Mouse (Mus musculus) cerebellum, adult 2 months (tissue): ENCODE results near the gene Lingo1. TPM values are rescaled to one million over a fixed set of nuclear protein-coding genes. Genes with fewer than 3 reads are reported as not detected.

Experiments used
- DNase-seq, 2 experiments: peaks; one replicate each; pipeline ENCODE4 v3.0.0; 2021
- H3K27ac ChIP-seq: fragments of 200-500 bp; 2 replicates; pipeline ENCODE4 v1.5.1; 2012; ENCODE audit warnings: low read length, control low read depth, inconsistent platforms; ENCODE audit not compliant: insufficient read depth
- H3K27me3 ChIP-seq: fragments of 200-500 bp; 2 replicates; pipeline ENCODE4 v1.6.1; 2012; ENCODE audit warnings: inconsistent platforms, mild to moderate bottlenecking, low read length, moderate library complexity; ENCODE audit not compliant: control insufficient read depth, insufficient read depth
- H3K4me1 ChIP-seq: fragments of 200-500 bp; 2 replicates; pipeline ENCODE4 v1.6.1; 2011; ENCODE audit warnings: low read length; ENCODE audit not compliant: control insufficient read depth, insufficient read depth
- H3K4me3 ChIP-seq: fragments of 200-500 bp; replicated peaks from 2 replicates; pipeline ENCODE3; 2011; ENCODE audit warnings: mild to moderate bottlenecking, low read depth, low read length, control low read depth; ENCODE audit not compliant: insufficient read depth
- CTCF ChIP-seq: fragments of 200-500 bp; IDR thresholded peaks from 2 replicates; pipeline ENCODE4 v1.5.1; 2011; ENCODE audit warnings: low read depth, mild to moderate bottlenecking, control low read depth, low read length, moderate library complexity, borderline replicate concordance; ENCODE audit not compliant: insufficient read depth
- POLR2A ChIP-seq: fragments of 200-500 bp; IDR thresholded peaks from 2 replicates; pipeline ENCODE4 v1.6.1; 2011; ENCODE audit warnings: low read length, control low read depth, borderline replicate concordance; ENCODE audit not compliant: insufficient read depth
- WGBS: fragments of 180-500 bp; shearing (Covaris S2); methylation state at CpG from one replicate; pipeline ENCODE4 v1.1.7; 2018; 5-methylcytosine and 5-hydroxymethylcytosine counted together
- polyA plus RNA-seq: library from polyadenylated mRNA; depleted of rRNA; stranded (reverse); fragments of >200 nt; gene quantifications from 2 replicates; pipeline ENCODE4 v1.2.3, GENCODE M21; 2012

Gene Lingo1
- polyA plus RNA-seq, 1 experiment = 88.3 TPM

- 66% methylated on average over 6 of the region's 6 CpGs for WGBS
- Histone ChIP-seq H3K4me3 (no peak overlapping the region), H3K27ac (no peak overlapping the region), H3K27me3 (no peaks in the 10 kb centered on the region), H3K4me1 (peaks cover 37% of the 10 kb centered on the region)
- DNase-seq = peak; percentile 60 to 63
- no peak for TF ChIP-seq POLR2A
- TF ChIP-seq CTCF = peak; percentile 85
Observed at GRCm38 (mm10) chr9:56774231-56774630, 22.0 kb downstream of the Lingo1 start.

- WGBS = 72% methylated on average over 7 of the region's 7 CpGs
- H3K4me3 ChIP-seq = no peak overlapping the region
- H3K27me3 ChIP-seq = no peaks in the 10 kb centered on the region
- H3K4me1 ChIP-seq = peaks cover 37% of the 10 kb centered on the region
- DNase-seq = no peak
- TF ChIP-seq POLR2A (no peak), CTCF (no peak)
- H3K27ac ChIP-seq = no peak overlapping the region
Observed at GRCm38 (mm10) chr9:56773666-56774065, 22.6 kb downstream of the Lingo1 start.

- Histone ChIP-seq H3K27ac (no peak overlapping the region), H3K4me1 (peaks cover 18% of the 10 kb centered on the region), H3K27me3 (no peaks in the 10 kb centered on the region), H3K4me3 (no peak overlapping the region)
- no peak for TF ChIP-seq POLR2A
- TF ChIP-seq CTCF = no peak
- peak; percentile 47 to 50 for DNase-seq
- 48% methylated on average over 9 of the region's 9 CpGs for WGBS
Observed at GRCm38 (mm10) chr9:56767653-56768136, 28.6 kb downstream of the Lingo1 start.

GRCm38 (mm10) chr9:56766629-56767357 is 29.5 kb downstream of the Lingo1 start:
- WGBS = 45% methylated on average over 11 of the region's 11 CpGs
- H3K27ac ChIP-seq = no peak overlapping the region
- H3K4me3 ChIP-seq = no peak overlapping the region
- no peaks in the 10 kb centered on the region for H3K27me3 ChIP-seq
- H3K4me1 ChIP-seq = peaks cover 18% of the 10 kb centered on the region
- TF ChIP-seq POLR2A = no peak
- peak; percentile 55 to 67 for DNase-seq

GRCm38 (mm10) chr9:56762106-56762562 is 34.1 kb downstream of the Lingo1 start:
- Histone ChIP-seq H3K4me3 (no peak overlapping the region), H3K4me1 (peaks cover 9% of the 10 kb centered on the region), H3K27me3 (no peaks in the 10 kb centered on the region), H3K27ac (no peak overlapping the region)
- no peak for TF ChIP-seq CTCF
- no peak for TF ChIP-seq POLR2A
- DNase-seq = no peak
- 73% methylated on average over 9 of the region's 9 CpGs for WGBS

- 68% methylated on average over 11 of the region's 11 CpGs for WGBS
- no peaks in the 10 kb centered on the region for H3K27me3 ChIP-seq
- H3K4me3 ChIP-seq = no peak overlapping the region
- DNase-seq = no peak
- TF ChIP-seq CTCF (no peak), POLR2A (no peak)
- no peak overlapping the region for H3K27ac ChIP-seq
- H3K4me1 ChIP-seq = peaks cover 17% of the 10 kb centered on the region
Observed at GRCm38 (mm10) chr9:56757791-56758190, 38.5 kb downstream of the Lingo1 start.

GRCm38 (mm10) chr9:56755119-56755518 is 41.1 kb downstream of the Lingo1 start:
- TF ChIP-seq POLR2A (no peak), CTCF (no peak)
- WGBS = 95% methylated on average over 5 of the region's 5 CpGs
- no peak for DNase-seq
- no peak overlapping the region for H3K4me3 ChIP-seq
- H3K4me1 ChIP-seq = peaks cover 19% of the 10 kb centered on the region
- no peak overlapping the region for H3K27ac ChIP-seq
- no peaks in the 10 kb centered on the region for H3K27me3 ChIP-seq

- no peak overlapping the region for H3K4me3 ChIP-seq
- peak; percentile 38 to 55 for DNase-seq
- 55% methylated on average over 6 of the region's 6 CpGs for WGBS
- no peaks in the 10 kb centered on the region for H3K27me3 ChIP-seq
- H3K4me1 ChIP-seq = peaks cover 23% of the 10 kb centered on the region
- TF ChIP-seq POLR2A (no peak), CTCF (no peak)
- H3K27ac ChIP-seq = no peak overlapping the region
Observed at GRCm38 (mm10) chr9:56753386-56753785, 42.9 kb downstream of the Lingo1 start.
